Mouse (Mus musculus) retina, postnatal 7 days (tissue): ENCODE data around the gene Cstb.

ENCODE experiments used
- DNase-seq: peaks from one replicate; pipeline ENCODE4 v3.0.0-alpha.2; 2012; ENCODE audit warnings: low read depth, low spot score

The Cstb gene

GRCm38 (mm10) chr10:78425181-78426041 is at the start of gene Cstb:
Gene Cstb, plus strand, starts transcription at chr10:78425669.
- peak; percentile 57 for DNase-seq

- DNase-seq, result no peak
Measured at GRCm38 (mm10) chr10:78378516-78378915, 47.0 kb upstream of the Cstb start.

- no peak for DNase-seq
Measured at GRCm38 (mm10) chr10:78383567-78383966, 41.9 kb upstream of the Cstb start.

GRCm38 (mm10) chr10:78385520-78385919 is 39.9 kb upstream of the Cstb start:
- DNase-seq, result no peak

GRCm38 (mm10) chr10:78388216-78388980 is 37.1 kb upstream of the Cstb start:
- no peak for DNase-seq

- no peak for DNase-seq
Measured at GRCm38 (mm10) chr10:78390982-78391470, 34.4 kb upstream of the Cstb start.

GRCm38 (mm10) chr10:78392072-78392471 is 33.4 kb upstream of the Cstb start:
- DNase-seq, result peak; percentile 72

GRCm38 (mm10) chr10:78395377-78395776 is 30.1 kb upstream of the Cstb start:
- DNase-seq, result no peak

GRCm38 (mm10) chr10:78395819-78396624 is 29.4 kb upstream of the Cstb start:
- DNase-seq, result peak; percentile 84

- no peak for DNase-seq
Measured at GRCm38 (mm10) chr10:78396625-78396885, 28.9 kb upstream of the Cstb start.

- DNase-seq, result peak; percentile 61
Measured at GRCm38 (mm10) chr10:78399090-78399657, 26.3 kb upstream of the Cstb start.

GRCm38 (mm10) chr10:78401127-78401526 is 24.3 kb upstream of the Cstb start:
- no peak for DNase-seq

GRCm38 (mm10) chr10:78402301-78402922 is 23.1 kb upstream of the Cstb start:
- no peak for DNase-seq

- no peak for DNase-seq
Measured at GRCm38 (mm10) chr10:78406152-78406551, 19.3 kb upstream of the Cstb start.

- DNase-seq, result no peak
Measured at GRCm38 (mm10) chr10:78407132-78407531, 18.3 kb upstream of the Cstb start.

- no peak for DNase-seq
Measured at GRCm38 (mm10) chr10:78409035-78409788, 16.3 kb upstream of the Cstb start.

GRCm38 (mm10) chr10:78411851-78412250 is 13.6 kb upstream of the Cstb start:
- DNase-seq, result no peak

GRCm38 (mm10) chr10:78412319-78413151 is 12.9 kb upstream of the Cstb start, which contains the start of gene Rrp1:
Gene Rrp1, minus strand, starts transcription at chr10:78413043.
- peak; percentile 95 for DNase-seq

- DNase-seq, result no peak
Measured at GRCm38 (mm10) chr10:78413152-78413520, 12.3 kb upstream of the Cstb start.
